Mouse (Mus musculus): Measurements from ENCODE around the gene Mtx1.

Mtx1 gene

DNA sequence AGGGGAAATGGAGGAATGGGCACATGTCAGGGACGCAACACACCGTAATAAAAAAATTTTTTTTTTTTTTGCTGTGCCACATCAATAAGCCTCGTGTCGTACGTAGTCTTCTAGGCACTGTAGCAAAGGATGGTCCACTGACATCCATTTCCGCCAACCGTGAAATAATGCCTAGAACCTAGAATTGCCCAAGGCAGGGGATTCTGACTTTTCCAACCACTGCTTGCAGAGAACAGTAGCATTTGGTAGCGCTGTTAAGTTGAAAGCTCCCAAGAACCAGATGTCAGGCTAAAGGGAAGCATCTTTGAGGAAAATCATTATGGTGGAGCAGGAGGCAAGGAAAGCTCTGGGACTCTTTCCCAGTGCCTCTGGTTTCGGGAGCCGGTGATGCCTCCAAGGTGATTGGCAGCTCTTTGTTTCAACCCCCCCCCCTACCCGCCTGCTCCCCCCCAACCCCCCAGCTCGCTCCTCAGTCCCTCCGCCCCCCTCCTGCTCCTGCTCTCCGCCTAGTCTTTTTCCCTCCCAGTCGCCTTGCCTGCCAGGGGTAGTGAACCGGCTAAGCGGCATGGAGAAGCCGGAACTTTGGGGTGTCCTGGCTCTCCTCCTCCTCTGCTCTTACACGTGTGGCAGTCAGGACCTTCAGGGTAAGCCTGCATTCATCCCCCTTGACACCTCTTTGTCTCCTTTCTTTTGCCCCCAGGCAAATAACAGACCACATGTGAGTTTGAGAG lies 12.0 kb downstream of the Mtx1 start, which contains the start of gene Thbs3:
Gene Thbs3 (plus strand): TSS at position 500 of the 731 bp plus-strand sequence.
- DNase-seq (ENCODE audit: low spot score in 2 of 2): no peak

DNA sequence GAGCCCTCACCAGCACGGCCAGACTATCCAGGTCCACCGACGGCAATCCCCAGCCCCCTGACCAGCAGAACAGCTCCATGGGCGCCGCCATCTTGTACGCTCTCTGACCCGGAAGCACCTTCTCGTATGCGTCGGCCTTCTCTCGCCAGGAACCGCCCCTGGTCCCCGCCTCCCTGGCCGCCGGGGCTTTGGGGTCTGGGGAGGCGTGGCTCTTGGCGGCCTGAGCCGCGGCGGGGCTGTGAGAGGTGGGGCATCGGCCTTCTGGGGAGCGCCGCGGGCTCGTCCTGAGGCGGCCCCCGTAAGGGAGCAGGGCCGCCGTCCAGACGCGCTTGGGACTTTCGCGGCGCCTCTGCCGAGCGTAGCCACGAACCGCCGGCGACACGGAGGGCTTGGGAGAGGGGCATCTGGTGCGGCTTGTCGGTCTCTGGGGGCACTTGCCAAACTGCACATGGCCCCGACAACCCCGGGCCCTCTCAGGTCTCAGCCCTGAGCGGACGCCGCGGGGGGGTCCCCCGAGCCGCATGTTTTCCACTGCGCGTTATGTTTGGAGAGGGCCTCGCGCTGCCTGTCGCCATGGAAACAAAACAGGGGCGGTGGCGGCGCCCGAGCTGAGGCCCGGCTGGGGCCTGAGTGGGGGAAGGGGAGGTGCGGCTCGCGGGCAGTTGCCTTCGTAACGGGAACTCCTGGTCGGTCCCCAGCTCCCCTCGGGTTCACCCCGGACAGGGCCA lies 12.9 kb downstream of the Mtx1 start:
- peak; percentile 75 to 90 for DNase-seq (ENCODE audit: low spot score in 2 of 2)

DNA sequence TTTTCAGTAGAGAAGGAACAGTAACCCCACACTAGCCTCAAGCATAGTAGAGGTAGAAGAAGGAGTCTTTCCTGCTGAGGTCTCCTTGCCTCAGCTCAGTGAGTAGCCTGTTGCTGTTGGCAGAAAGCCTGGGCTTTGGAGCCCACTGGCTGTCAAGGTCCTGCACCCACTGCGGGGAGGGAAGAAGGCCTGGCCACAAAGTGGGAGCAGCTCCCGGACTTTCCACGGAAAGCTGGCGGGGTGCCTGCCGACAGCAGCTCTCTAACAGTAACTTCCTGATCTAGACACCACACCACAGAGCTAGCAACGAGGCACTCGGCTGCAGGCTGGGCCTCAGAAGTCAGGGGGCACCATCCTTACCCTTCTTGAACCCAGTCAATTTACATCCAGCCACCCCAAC lies 16.2 kb downstream of the Mtx1 start:
- DNase-seq (ENCODE audit: low spot score in 2 of 2): no peak

- DNase-seq (ENCODE audit: low spot score in 2 of 2): no peak
These were observed 16.7 kb downstream of the Mtx1 start for GRCm38 (mm10) chr3:89210162-89210561.

GRCm38 (mm10) chr3:89209731-89210130 lies 17.2 kb downstream of the Mtx1 start:
- DNase-seq (ENCODE audit: low spot score in 2 of 2): no peak

- no peak for DNase-seq (ENCODE audit: low spot score in 2 of 2)
These were observed 18.2 kb downstream of the Mtx1 start for GRCm38 (mm10) chr3:89208736-89209135.

DNA sequence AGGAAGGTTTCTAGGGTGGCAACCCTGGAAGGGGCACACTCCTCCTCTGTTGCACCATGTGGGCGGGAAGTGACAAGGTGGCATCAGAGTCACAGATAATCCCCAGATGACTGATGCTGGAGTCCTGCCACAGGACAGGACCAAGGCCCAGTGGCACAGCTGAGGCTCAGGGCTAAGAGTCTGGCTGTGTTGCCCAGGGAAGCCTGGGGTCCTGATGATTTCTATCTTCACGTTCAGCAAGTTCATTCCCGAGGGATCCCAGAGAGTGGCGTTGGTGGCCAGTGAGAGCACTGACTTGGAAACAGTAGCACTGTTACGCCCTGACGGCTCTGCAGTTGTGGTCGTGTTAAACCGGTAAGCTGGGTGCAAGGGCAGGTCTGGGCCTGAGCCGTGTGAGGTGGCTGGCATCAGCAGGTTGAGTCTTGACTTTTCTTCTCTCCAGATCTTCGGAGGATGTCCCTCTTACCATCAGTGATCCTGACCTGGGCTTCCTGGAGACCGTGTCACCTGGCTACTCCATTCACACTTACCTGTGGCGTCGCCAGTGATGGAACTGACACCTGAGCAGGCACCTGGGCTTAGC lies 18.7 kb downstream of the Mtx1 start:
- no peak for DNase-seq (ENCODE audit: low spot score in 2 of 2)

- DNase-seq (ENCODE audit: low spot score in 2 of 2): no peak
These were observed 20.2 kb downstream of the Mtx1 start for GRCm38 (mm10) chr3:89206695-89207094.

- no peak for DNase-seq (ENCODE audit: low spot score in 2 of 2)
These were observed 20.8 kb downstream of the Mtx1 start for GRCm38 (mm10) chr3:89206079-89206478.

GRCm38 (mm10) chr3:89203142-89203514 lies 23.8 kb downstream of the Mtx1 start:
- no peak for DNase-seq (ENCODE audit: low spot score in 2 of 2)

DNA sequence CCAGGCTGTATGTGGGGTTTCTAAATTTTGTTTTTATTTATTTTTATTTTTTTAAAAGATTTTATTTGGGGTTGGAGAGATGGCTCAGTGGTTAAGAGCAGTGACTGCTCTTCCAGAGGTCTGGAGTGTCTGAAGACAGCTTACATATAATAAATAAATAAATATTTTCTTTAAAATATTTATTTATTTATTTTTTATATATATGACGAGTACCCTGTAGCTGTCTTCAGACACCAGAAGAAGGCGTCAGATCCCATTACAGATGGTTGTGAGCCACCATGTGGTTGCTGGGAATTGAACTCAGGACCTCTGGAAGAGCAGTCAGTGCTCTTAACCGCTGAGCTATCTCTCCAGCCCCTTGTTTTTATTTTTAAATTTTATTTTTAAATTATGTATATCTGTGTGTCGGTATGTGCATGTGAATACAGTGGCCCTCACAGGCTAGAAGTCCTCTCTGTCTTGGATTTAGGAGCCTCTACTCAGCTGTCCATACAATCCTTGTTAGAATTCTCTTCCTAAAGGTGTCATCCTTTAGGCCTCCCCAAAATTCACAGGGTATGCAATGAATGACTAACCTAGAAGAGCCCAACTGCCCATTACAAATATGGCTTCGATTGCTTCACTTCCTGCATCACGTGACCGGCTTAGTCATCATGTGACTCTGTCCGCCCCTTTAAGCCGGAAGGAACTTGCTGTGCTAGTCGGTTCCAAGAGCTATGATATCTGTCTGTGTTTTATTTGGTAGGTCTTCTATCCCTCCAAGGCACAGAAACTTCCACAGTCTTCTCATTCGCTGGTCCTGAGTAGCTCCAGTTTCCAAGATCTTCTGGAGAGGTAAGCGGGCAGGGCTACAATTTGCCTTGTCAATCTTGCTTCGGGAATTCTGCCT lies 24.4 kb downstream of the Mtx1 start, which contains the start of gene Gba:
Gene Gba (plus strand): TSS at position 676 of the 889 bp plus-strand sequence.
- DNase-seq (ENCODE audit: low spot score in 2 of 2): peak; percentile 67 to 91

DNA sequence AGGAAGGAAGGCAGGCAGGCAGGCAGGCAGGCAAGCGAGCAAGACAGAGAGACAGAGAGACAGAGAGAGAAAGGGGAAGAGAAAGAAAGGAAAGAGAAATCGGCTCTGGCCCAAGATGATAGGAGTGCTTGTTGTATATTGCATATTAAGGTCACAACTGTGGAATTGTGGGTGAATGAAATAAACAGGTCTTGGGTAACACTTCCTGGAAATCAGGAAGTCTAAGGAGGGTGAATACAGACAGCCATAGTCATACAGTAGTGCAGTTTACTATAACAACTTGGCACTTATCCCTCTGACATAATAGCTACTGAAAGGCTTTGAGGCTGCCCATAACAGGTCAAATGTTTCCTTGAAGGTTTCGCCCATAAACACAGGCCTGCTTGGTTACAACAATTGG lies 27.0 kb downstream of the Mtx1 start:
- DNase-seq (ENCODE audit: low spot score in 2 of 2): no peak

GRCm38 (mm10) chr3:89195979-89196877 lies 30.7 kb downstream of the Mtx1 start:
- DNase-seq (ENCODE audit: low spot score in 2 of 2): peak; percentile 75 to 87

- DNase-seq (ENCODE audit: low spot score in 2 of 2): no peak
These were observed 33.0 kb downstream of the Mtx1 start for GRCm38 (mm10) chr3:89193853-89194252.

DNA sequence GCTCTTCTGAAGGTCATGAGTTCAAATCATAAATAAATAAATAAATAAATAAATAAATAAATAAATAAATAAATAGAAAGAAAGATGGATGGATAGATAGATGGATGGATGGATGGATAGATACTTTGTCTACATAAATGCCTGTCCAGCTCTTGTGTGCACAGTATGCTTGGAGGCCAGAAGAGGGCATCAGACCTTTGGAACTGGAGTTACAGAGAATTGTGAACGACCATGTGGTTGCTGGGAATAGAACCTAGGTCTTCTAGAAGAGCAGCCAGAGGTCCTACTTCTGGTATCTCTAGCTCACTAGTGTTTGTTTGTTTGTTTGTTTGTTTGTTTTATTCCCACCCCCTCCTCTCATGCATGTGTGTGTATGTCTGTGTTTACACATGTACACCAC lies 33.5 kb downstream of the Mtx1 start:
- DNase-seq (ENCODE audit: low spot score in 2 of 2): no peak

GRCm38 (mm10) chr3:89190436-89190835 lies 36.5 kb downstream of the Mtx1 start:
- DNase-seq (ENCODE audit: low spot score in 2 of 2): no peak

DNA sequence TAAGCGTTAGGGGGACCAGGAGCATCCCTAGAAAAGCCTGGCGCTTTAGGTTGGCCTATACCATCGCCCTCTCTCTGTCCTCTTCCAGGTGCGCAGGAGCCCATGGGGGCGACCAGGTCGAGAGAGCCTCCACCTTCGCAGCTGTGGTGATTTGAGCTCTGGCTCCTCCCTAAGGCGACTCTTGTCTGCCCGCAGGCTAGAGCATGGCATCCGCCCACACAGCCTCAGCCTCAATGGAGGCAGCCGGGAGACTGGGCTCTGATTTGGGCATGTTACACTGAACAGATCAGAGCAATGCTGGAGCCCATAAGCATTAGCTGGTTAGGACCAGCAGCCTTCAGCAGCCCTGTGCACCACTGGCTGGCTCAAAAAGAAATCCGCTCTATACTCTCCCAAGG lies 38.4 kb downstream of the Mtx1 start:
- DNase-seq (ENCODE audit: low spot score in 2 of 2): no peak

- no peak for DNase-seq (ENCODE audit: low spot score in 2 of 2)
These were observed 39.0 kb downstream of the Mtx1 start for GRCm38 (mm10) chr3:89187690-89188477.

DNA sequence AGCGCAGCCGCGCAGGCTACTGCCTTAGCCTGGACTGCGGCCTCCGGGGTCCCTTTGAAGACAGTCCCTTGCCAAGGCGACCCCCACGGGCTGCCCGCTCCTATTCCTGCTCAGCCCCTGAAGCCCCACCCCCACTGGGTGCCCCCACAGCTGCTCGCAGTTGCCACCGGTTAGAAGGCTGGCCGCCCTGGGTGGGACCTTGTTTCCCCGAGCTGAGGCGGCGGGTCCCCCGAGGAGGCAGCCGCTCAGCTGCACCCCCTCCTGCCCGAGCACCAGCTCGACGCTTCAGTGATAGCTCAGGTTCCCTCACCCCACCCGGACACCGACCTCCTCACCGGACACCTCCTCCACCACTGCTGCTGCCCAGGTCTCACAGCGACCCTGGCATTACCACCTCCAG lies 39.7 kb downstream of the Mtx1 start:
- no peak for DNase-seq (ENCODE audit: low spot score in 2 of 2)

DNA sequence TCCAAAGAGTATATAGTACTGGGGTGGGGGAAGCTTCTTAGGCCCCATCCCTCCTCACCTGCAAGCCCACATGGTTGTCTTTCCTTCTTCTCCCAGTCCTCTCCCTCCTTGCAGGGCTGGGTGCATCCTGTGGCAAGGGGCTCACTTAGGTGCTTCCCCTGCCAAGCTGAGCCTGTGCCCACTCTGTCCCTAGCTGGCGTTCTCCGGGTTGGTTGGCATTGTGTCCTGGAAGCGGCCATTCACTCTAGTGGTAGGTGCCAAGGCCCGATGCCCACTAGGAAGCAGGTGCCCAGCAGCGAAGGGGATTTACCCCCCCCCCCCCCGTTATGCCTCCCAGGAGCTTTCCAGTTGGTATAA lies 43.0 kb downstream of the Mtx1 start:
- no peak for DNase-seq (ENCODE audit: low spot score in 2 of 2)

Measured in left cerebral cortex, adult 9 months (tissue).